Mouse (Mus musculus): ENCODE measurements around the gene Tex30.
"Not testable (repeated sequence)": the region's sequence is repeated elsewhere in the genome, so short reads cannot be mapped to it uniquely, and the experiment has no call there.

Tex30 gene

DNA sequence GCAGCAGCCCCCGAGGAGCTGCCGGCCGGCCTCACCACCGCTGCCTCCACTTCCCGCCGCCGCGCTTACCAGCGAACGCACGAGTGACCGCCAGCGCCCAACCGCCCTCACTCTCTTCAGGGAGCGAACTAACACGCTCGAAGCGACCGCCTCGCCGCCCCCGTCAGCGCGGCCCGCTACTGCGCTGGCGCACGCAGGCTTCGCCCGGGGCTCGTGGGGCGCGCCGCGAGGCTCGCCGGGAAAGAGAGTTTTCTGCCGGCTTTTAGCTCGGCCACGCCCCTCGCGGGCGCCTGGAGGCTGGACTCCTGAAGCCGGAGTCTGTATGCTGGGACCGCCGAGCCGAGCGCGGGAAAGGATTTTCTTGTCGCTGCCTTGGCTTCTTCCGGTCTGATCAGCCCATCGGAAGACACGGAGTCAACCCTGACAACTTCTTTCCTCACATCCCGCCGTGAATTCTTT lies at the start of gene Tex30:
Tex30 (minus strand) TSS at position 183 of the 459 bp plus-strand sequence.
- DNase-seq (ENCODE audit: low spot score in 2 of 2) = peak; percentile 96

DNA sequence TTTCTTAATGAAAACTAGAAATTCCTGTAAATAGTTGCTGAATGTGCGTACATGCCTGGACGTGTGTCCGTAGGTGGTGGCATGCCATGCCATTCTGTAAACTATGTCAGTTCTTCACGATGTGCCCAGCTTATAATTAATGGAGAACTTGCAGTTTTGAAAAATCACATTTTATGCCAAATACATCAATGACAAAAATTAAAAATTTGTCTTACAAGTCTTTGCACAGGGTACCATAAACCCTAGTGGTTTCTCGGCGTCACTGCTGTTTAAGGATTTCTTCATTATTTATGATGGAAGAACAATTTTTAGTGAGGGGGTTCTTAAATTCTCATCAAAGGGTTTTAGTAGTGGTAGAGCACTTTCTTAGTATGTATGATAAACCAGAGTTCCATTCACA lies 46.5 kb upstream of the Tex30 start:
- no peak for DNase-seq (ENCODE audit: low spot score in 2 of 2)

DNA sequence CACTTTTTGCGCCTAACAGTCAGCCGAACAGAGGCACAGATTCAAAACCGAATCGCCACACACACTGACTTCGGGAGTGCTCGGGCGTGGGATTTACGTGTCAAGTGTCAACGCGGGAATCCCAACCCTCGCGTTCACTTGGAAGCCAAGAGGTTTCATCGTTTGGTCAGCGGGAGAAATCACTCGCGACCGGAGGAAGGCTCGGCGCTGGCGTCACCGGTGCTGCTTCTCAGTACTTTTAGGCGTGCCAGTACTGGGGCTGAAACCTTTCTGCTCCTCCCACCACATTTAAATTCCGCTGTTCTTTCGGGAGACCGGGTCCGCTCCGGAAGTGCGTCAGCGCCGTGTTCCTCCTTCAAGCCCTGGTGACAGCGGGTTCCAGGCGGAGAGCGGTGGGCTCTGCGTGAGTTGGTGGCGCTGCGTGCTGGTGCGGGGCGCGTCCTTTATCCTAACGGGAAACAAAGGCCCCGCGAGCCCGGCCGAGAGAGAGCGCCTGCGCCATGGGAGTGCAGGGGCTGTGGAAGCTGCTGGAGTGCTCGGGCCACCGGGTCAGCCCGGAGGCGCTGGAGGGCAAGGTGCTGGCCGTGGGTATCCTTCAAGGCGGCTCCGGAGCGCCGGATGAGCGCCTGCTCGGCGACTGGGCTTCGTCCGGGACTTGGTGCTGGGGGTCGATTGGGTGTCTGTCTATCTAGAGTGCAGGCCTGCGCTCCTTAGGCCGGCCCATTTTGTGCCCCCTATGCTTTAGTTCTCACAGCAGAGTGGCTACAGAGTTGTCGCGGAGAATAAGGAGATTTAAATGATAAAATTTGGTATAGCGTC lies 45.5 kb upstream of the Tex30 start, which contains the start of gene Ercc5:
Ercc5 (plus strand) TSS at position 182 of the 819 bp plus-strand sequence.
- DNase-seq (ENCODE audit: low spot score in 2 of 2) = peak; percentile 93 to 94

DNA sequence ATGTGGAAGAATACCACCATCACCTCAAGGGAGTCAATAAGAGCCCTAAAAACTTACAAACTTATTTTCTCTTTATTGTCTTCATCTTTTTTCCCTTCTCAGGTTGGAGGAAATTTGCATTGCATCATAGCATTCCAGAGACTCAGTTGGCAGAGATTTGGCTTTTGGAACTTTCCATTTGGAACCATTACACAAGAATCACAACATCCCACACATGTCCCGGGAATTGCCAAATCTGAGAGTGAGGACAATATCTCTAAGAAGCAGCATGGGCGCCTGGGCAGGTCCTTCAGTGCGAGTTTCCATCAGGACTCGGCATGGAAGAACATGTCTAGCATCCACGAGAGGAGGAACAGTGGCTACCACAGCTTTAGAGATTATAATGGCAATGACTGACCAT lies 40.5 kb upstream of the Tex30 start:
- no peak for DNase-seq (ENCODE audit: low spot score in 2 of 2)

DNA sequence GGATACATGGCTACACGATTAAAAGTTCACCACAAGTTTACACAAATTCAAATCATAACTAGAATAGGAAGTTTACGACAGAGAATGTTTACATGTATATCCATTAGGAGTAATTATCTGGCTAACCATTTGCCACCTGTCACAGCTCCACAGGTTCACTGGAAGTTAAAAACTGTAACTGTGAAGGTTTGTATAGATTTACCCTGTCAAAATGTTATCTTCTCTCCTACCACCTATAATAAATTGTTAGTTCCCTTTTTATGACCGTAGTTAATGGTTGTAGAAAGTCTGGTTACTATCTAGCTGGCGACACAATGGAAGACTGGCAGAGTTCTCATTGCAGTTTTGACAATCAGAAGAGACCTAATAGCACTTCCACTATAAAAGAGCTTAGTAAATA lies 38.0 kb upstream of the Tex30 start:
- no peak for DNase-seq (ENCODE audit: low spot score in 2 of 2)

DNA sequence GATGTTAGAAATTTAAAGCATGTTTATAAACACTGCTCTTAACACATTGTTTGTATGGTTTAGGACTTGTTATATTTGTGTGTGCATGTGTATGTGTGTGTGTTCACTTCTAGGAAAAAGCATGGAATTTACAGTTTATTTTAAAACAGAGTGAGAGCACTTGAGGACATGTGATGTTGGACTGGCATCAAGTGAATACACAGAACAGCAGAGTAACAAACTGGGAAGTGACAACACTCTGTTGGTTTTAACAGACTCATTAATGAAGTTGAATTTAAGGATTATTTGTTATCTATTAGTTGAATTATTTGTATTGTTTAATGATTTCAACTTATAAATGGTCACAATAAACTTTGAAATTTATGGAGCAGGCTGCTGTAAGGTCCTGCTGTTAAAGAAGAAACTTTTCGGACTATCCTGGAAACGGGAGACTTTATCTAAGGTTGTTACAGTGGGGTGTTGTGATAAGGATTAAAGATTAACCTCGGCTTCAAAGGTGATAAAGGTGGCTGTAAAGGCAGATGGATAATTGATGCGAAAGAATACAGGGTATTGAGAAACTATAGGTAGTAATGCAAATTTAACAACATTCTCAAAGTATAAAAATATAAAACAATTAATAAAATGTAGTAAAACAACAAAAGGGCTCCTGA lies 27.8 kb upstream of the Tex30 start:
- no peak for DNase-seq (ENCODE audit: low spot score in 2 of 2)

DNA sequence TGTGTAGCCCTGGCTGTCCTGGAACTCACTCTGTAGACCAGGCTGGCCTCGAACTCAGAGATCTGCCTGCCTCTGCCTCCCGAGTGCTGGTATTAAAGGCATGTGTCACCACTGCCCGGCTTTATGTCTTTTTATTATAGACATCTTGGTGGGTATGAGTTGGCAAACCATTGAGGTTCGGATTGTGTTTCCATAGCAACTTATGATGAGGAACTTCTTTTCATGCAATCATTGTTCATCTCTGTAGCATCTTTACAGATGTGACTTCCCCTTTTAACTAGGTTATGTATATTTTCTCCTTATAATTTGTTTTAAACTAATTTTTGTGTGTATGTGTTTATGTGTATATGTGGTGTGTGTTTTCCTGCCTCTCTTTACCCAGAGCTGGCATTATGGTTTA lies 23.3 kb upstream of the Tex30 start:
- DNase-seq (ENCODE audit: low spot score in 2 of 2) = no peak

DNA sequence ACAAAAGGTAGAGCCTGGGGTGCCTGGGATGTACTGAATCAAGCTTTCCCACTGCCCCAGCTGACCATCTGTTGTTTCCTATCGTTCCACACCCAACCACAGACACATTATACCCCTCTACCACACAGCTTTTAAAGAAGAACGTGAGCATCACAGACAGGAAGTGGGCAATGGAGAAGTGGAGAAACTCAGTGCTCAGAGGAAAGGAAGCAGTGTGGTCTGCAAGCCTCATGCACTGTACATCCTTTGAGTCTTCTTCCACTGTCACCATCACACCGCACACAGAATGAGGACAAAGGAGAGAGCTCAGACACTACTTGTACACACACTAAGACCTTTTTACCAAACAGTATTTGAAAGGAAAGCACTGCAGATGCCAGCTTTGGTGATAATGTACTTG lies 20.0 kb upstream of the Tex30 start:
- DNase-seq (ENCODE audit: low spot score in 2 of 2) = no peak

DNA sequence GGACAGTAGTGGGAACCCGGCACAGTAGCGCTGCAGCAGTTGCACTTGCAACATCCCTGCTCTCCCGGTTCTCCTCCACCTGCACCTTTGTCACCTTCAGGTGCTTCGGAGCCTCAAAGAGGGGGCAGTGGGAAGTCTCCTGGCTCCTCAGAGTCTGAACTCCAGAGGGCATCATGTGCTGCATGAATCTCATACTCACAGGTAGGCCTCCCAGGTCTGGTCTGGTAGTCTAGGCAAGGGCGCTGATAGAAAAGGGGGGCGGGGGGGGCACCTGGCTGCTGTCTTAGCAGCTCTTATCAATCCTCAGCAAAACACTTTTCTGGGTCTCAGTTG lies 17.8 kb upstream of the Tex30 start:
- DNase-seq (ENCODE audit: low spot score in 2 of 2) = no peak

DNA sequence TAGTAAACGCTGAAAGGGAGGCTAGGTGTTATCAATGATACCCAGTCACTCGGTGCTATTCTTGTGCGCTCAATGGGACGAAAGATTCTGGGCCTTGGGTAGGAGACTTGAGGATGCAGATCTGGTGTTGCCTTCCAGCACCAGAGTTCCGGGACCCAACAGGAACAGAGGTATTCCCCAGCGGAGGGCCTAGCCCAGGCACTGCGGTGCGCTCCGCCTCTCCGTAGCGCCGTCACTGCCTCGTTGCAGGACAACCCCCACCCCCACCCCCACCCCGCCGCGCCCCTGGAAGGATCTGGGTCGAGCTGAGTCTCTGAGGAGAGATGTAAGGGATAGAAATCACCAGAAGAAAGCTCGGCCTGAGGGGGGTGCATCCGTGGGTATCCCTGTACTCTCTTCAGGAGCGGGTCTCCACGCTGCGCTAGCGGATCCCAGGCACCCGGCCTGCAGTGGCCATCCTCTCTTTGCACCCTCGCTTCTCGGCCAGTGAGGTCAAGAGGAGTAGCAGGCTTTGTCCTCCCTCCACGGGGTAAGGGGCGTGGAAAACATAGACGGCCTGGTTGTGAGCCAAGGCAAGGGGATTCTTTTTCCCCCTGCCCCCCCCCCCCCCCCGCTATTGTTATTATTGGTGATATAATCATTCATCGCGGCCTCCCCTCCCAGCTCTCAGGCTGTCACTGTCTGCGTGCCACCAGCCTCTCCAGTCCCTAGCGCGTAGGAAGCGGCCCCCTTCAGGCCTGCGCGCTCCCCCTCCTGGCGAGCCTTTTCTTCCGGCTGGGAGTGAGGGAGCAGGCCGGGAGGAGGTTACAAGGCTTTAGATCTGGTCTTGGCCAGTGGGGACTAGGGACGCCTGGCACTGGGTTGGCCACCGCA lies 17.2 kb upstream of the Tex30 start:
- DNase-seq (ENCODE audit: low spot score in 2 of 2) = peak; percentile 88 to 90

DNA sequence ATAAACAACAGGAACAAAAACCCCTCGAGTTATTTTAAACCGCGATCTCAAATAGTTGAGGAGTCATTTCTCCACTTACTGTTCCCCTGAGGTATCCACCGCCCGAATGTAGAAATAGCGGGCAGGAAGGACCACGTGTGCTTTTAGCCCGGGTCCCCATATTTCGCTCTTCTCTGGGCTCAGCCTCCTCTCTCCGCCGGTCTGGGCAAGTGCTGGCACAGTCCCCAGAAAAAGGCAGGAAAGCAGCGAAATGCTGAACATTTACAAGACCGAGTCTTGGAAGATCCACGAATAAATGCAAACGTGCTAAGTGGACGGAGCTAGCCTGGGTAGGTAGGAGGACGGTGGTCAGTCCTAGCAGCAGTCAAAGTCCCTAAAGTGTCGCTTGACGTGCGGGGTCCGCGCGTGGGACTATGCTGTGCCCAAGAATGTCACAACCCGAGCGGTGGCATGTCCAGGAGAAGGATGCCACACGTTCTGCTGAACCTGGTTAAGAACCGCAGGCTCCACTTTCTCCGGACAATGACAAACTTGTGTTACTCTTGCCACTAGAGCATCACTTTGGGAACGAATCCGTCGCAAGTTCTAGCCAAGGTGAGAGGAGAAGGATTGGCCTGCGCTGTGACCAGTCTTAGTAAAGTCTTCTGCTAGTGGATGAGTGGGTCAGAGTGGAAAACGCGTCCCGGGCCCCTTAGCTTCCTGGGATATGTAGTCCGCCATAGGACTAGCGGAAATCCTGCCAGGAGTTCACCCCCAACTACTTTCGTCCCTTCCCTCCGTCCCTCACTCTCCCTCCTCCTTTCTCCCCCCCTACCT lies 16.2 kb upstream of the Tex30 start, which contains the start of the genes Kdelc1 and Bivm:
Kdelc1 (minus strand) TSS at position 570 of the 816 bp plus-strand sequence.
Bivm (plus strand) TSS at position 719 of the 816 bp plus-strand sequence.
- DNase-seq (ENCODE audit: low spot score in 2 of 2) = peak; percentile 96 to 98

DNA sequence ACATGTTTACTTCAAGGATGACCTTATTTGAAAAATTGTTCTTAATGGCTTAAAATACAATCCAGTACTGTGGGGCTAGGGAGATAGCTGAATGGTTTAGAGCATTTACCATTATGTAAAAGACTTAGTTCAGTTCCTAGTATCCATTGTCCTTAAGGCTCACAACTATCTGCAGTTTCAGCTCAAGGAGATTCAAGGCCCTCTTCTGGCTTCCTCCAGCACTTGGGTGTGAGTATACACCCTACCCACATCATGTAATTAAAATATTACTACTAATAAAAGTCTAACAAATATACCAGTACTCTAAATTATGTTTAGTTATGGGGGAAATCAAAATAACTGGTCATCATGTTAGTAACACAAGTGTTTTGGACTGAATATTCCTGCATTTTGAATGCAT lies 15.3 kb upstream of the Tex30 start:
- DNase-seq (ENCODE audit: low spot score in 2 of 2) = no peak

DNA sequence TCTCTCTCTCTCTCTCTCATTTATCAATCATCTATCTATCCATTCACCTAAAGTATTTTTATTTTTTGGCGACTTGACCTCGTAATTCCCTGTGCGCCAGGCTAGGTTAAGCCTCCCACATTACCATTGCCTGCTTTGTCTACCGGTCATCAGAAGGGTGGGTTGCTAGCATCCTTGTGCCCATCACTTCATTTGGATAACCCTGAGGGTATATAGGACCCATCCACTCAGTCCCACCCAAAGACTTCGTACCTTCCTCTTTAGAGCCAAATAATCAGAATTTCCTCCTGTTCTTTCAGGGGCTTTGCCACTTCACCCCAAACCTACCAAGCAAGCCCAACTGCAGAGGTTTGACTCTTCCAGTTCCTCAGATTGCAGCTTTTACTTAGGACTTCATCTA lies 698 bp upstream of the Tex30 start:
- no peak for DNase-seq (ENCODE audit: low spot score in 2 of 2)

DNA sequence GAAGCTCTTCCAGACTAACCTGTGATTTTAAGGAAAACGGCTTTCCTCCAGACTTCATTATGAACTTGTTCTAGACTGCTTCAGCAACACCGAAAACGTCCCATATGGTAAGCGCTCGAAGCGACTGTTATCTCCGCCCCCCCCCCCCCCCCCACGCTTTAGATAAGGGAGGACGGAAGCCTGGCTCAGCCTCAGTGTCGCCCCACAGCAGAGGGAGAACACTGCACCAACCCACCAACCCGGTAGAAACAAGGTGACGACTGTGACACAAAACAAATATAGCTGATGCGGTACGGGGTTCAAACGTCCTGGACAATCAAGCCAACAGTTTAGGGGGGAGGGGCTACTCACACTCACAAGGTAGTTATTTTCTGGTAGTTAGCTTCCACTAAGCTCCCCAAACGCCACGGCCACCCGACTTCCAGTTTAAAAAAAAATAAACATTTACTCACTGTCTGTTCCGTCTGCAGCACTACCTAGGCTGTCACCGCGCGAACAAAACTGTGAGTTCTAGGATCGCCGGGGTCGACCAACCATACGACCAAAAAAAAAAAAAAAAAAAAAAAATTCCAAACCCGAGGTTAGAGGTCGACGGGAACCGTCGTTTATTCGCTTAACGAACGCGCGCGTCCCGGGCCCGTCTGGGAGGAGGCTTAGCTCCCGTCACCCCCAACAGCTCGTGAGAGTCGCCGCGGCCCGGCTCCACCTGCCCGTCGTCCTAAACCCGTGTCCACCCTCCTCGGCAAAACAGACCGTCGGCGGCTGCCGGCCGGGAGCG lies 604 bp downstream of the Tex30 start:
- peak; percentile 41 to 43 for DNase-seq (ENCODE audit: low spot score in 2 of 2)

DNA sequence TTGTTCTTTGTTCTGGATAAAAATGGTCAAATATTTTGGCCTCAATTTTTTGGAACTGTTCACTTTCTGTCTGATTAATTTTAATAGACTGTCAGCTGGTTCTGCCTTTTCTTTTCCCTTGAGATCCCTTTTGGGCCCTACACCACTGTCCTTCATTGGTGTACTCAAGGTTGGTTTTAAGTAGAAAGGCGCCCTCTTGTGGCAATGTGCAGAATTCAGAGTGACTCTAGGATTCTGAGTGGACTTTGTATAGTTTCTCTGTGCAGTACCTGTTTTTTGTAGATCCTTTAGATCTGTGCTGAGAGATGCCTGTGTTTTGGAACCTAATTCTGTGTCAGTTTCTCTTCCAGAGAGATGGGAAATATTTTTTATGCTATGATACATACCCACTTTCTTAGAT lies 37.6 kb downstream of the Tex30 start:
- DNase-seq (ENCODE audit: low spot score in 2 of 2) = peak; percentile 36 to 66

DNA sequence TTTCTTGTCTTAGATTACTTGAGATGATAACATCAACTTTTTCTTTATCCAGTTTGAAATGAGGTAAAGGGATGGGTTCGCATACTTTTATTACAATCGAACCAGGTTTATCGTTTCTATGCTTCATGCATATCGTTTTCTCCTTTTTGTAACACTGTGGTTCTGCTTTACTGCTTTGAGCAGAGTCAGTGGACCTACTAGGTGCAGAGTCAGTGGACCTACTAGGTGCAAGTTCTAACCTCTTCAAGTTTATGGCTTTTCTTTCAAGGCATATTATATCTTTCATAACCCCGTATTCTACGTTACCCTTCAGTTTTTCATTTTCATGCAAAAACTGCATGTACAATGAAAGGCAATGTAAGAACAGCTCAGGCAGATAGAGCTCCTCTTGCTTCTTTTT lies 38.8 kb downstream of the Tex30 start:
- DNase-seq (ENCODE audit: low spot score in 2 of 2) = no peak

DNA sequence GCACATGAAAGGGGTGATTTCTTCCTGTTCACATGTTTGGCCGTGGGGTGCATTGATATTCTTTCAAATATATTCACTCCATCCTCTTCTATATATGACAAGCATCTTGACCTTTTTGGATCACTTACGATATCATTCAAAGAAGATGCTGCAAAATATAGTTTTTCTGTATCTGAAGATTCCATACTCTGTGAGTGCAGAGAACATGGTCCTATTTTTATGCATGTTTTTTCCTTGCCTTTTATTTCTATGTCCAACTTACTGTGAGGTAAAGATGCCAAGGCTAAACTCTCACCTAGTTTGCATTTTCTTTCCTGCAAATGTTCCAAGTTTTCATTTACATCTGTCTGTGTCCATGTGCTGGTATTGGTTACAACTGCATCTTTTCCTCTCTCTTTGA lies 40.4 kb downstream of the Tex30 start, which contains the start of gene Gm8251:
Gm8251 (minus strand) TSS at position 101 of the 400 bp plus-strand sequence.
- DNase-seq (ENCODE audit: low spot score in 2 of 2) = no peak

DNA sequence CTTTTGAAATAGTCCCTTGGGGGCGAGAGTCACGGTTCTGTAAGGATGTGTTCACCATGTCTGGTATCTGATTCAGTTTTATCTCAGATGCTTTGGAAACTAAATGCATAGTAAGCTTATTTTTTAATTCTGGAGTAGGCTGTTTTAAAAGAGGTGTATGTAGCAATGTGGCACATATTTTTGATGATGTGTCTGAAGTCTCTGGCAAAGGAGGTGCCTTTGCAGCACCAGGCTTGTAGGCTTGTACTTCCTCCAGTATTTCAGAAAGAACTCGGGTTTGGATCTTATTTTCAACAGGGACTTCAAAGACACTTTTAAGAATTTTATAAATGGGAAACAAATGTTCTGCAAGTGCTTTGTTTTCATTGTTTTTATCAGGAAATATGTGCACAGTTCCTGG lies 44.4 kb downstream of the Tex30 start:
- DNase-seq (ENCODE audit: low spot score in 2 of 2) = no peak

DNA sequence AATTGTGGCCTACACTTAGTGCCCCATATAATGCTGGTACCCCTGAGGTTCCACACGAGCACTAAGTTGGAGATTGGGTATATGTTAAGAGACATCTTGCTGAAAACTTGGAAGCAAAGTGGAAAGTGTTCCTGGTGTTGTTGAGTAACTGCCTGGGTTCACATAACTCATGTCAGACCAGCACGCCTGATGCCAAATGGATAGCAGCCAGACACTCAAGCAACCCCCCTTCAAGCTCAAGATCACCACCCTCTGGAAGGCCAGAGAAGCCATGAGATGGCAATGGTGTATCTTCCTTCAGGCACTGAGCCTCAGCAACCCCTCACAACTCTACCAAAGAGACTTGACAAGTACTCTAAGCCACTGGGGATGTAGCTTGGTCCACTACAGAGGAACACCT lies 55.7 kb downstream of the Tex30 start:
- no peak for DNase-seq (ENCODE audit: low spot score in 2 of 2)

DNA sequence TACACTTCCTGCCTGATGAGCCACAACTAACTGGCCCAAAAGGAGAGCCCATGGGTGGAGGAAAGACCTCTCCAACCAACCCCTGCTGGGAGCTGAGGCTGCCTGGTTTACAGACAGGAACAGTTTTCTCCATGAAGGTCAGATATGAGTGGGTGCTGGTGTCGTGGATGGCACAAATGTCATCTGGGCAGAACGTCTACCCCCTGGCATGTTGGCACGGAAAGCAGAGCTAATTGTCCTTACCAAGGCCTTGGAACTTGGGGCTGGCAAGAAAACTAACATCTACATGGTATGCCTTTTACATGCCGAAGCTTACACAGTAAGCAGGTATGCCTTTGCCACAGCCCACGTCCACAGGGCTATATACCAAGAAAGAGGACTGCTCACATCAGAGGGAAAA lies 56.6 kb downstream of the Tex30 start:
- DNase-seq (ENCODE audit: low spot score in 2 of 2) = not testable (repeated sequence)
